Mouse (Mus musculus) small intestine, adult 2 months (tissue): ENCODE data around the gene 2310034C09Rik. TPM values are rescaled to one million over a fixed set of nuclear protein-coding genes. Genes with fewer than 3 reads are reported as not detected.
"Not testable (repeated sequence)": the region's sequence is repeated elsewhere in the genome, so short reads cannot be mapped to it uniquely, and the experiment has no call there.

Experiments
- H3K27ac ChIP-seq: fragments of 200-500 bp; 2 replicates; pipeline ENCODE4 v1.5.1; 2012; ENCODE audit warnings: low read depth, low read length, control low read depth, inconsistent platforms; ENCODE audit not compliant: insufficient read depth
- H3K27me3 ChIP-seq: fragments of 200-500 bp; 2 replicates; pipeline ENCODE4 v1.6.1; 2012; ENCODE audit warnings: mild to moderate bottlenecking, moderate library complexity, low read length, inconsistent platforms; ENCODE audit not compliant: control insufficient read depth, insufficient read depth
- H3K36me3 ChIP-seq: fragments of 200-500 bp; 2 replicates; pipeline ENCODE4 v1.6.1; 2012; ENCODE audit warnings: mild to moderate bottlenecking, low read length, control low read depth, inconsistent platforms; ENCODE audit not compliant: control insufficient read depth, insufficient read depth
- H3K4me1 ChIP-seq: fragments of 200-500 bp; 2 replicates; pipeline ENCODE4 v1.6.1; 2012; ENCODE audit warnings: low read length, inconsistent platforms, mixed read lengths; ENCODE audit not compliant: control insufficient read depth, insufficient read depth, insufficient read length
- H3K4me3 ChIP-seq: fragments of 200-500 bp; 2 replicates; pipeline ENCODE4 v1.5.1; 2012; ENCODE audit warnings: low read depth, mild to moderate bottlenecking, control low read depth, inconsistent platforms, low read length, moderate library complexity
- CTCF ChIP-seq: fragments of 200-500 bp; IDR thresholded peaks from 2 replicates; pipeline ENCODE4 v1.5.1; 2012; ENCODE audit warnings: low read depth, mild to moderate bottlenecking, control low read depth, inconsistent platforms, low read length, moderate library complexity, mixed read lengths; ENCODE audit not compliant: insufficient replicate concordance, insufficient read length; ENCODE audit errors: extremely low read depth
- POLR2A ChIP-seq: fragments of 200-500 bp; IDR thresholded peaks from 2 replicates; pipeline ENCODE4 v1.6.1; 2012; ENCODE audit warnings: low read depth, mild to moderate bottlenecking, control low read depth, inconsistent platforms, low read length, moderate library complexity
- WGBS: fragments of 180-500 bp; shearing (Covaris S2); methylation state at CpG from one replicate; pipeline ENCODE4 v1.1.7; 2018; 5-methylcytosine and 5-hydroxymethylcytosine counted together
- polyA plus RNA-seq: library from polyadenylated mRNA; depleted of rRNA; stranded (reverse); fragments of >200 nt; gene quantifications from 2 replicates; pipeline ENCODE4 v1.2.3, GENCODE M21; 2012; rRNA removed

Gene 2310034C09Rik
- polyA plus RNA-seq, 1 experiment, result not detected

DNA sequence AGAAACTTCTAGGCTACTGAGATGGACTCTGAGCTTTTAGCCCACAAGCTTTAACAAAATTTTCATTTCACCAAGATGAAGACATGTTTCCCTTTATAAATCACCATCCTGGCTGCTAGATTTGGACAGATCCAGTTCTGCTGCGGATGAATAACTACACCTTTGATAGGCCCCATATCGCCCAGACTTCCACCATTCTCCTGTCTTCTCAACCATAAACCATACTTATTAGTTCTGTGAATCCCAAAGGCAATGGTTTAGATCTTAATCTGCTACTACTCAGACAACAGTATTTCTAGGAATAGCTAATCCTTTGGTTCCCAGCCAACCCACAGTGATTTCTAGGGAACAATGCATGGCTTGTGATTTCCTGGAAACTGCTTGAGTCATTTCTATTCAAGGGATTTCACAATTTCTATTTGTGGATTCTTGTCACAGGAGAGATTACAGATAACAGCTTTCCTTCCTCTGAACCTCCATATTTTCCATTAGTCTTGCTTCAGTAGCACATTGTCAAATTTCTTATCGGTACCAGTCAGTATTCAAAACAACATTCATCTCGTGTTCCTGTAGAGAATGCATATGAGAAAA, 13.8 kb upstream of the 2310034C09Rik start:
- no peak for TF ChIP-seq CTCF
- Histone ChIP-seq H3K27me3 (no peaks in the 10 kb centered on the region), H3K36me3 (no peaks in the 10 kb centered on the region), H3K4me3 (no peak overlapping the region), H3K4me1 (no peaks in the 10 kb centered on the region), H3K27ac (no peak overlapping the region)
- 73% methylated on average over 4 of the region's 4 CpGs for WGBS

DNA sequence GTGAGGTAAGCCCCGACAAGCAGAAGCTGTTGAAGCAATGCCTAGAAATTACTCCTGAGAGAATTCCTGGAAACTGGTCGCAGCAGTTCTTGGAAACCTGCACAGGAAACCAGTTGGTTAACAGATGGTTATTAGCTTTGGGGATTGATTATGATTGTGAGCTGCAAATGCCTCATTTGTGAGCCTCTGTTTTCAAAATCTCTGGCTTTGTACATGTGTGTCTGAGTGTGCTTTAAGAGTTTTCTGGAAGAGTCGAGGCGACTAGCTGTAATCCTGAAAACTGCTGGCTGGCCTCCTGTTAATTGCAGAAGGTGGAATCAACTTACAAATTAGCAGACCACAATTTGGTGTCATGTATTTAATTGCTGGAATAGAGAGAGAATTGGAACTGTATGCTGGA, 10.7 kb upstream of the 2310034C09Rik start:
- H3K27ac ChIP-seq, result no peak overlapping the region
- no peaks in the 10 kb centered on the region for H3K4me1 ChIP-seq
- TF ChIP-seq POLR2A (no peak), CTCF (no peak)
- WGBS, result 64% methylated on average over 4 of the region's 4 CpGs
- no peak overlapping the region for H3K4me3 ChIP-seq
- no peaks in the 10 kb centered on the region for H3K27me3 ChIP-seq
- H3K36me3 ChIP-seq, result no peaks in the 10 kb centered on the region

DNA sequence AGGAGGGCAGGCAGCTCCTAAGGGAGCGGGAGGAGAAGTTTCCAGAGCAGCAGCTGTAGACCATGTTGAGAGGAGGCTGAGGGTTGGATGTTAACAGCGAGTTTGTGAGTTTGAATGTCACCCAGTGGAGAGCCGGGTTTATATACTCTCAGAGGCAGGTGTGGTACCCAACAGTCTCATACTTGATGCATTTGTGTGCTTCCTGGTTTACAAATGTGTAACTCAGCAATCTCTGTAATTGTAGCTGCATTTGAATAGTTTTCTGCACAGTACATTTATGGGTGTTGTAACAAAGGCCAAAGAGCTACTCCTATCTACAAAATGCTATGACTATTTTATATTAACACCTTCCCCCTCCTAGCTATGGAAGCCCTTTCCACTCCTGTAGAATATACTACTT, 7.1 kb upstream of the 2310034C09Rik start, which contains the start of gene Krtap13:
Gene Krtap13 (minus strand): TSS at position 101 of the 400 bp plus-strand sequence.
- not testable (repeated sequence) for H3K4me3 ChIP-seq, H3K27ac ChIP-seq
- 67% methylated on average over 3 of the region's 3 CpGs for WGBS

DNA sequence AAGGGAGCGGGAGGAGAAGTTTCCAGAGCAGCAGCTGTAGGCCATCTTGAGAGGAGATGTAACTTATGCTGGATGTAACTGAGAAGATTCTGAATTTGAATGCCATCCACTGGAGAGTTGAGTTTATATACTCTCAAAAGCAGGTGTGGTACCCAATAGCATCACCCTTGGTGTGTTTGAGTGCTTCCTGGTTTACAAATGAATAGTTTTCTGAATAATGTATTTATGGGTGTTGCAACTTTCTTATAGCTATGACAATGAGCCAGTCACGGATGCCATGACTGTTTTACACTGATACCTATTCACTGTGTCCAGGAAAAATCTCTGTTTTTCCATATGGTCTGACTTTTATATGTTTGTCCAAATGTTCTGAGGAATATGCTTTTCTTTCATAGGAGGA, 15.5 kb downstream of the 2310034C09Rik start, which contains the start of gene 2310057N15Rik:
Gene 2310057N15Rik (minus strand): TSS at position 101 of the 400 bp plus-strand sequence.
- TF ChIP-seq POLR2A, result no peak
- no peak for TF ChIP-seq CTCF
- Histone ChIP-seq H3K27ac (no peak within 1 kb of the TSS), H3K4me1 (no peaks in the 10 kb centered on the region), H3K27me3 (no peaks in the 10 kb centered on the region), H3K36me3 (no peaks in the 10 kb centered on the region), H3K4me3 (no peak within 1 kb of the TSS)
- WGBS, result 82% methylated on average over 2 of the region's 2 CpGs

More for the DNA sequence above, 7.1 kb upstream of the 2310034C09Rik start, which contains the start of gene Krtap13:
- not testable (repeated sequence) for H3K27me3 ChIP-seq, H3K4me1 ChIP-seq, H3K36me3 ChIP-seq

DNA sequence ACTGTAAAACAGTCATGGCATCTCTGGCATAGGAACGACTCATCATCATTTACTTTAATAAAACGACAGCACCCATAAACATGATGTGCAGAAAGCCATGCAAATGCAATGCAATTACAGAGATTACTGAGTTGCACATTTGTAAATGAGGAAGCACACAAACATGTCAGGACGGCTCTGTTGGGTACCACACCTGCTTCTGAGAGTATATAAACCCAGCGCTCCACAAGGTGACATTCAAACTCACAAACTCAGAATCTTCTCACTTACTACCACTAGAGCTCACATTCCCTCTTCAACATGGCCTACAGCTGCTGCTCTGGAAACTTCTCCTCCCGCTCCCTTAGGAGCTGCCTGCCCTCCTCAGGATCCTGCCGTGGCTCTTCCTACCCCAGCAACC, 18.9 kb downstream of the 2310034C09Rik start, which contains the start of gene Gm5965:
Gene Gm5965 (plus strand): TSS at position 301 of the 400 bp plus-strand sequence.
- Histone ChIP-seq H3K27ac (no peak within 1 kb of the TSS), H3K4me1 (no peaks in the 10 kb centered on the region), H3K4me3 (no peak within 1 kb of the TSS), H3K36me3 (no peaks in the 10 kb centered on the region), H3K27me3 (no peaks in the 10 kb centered on the region)
- WGBS, result 85% methylated on average over 6 of the region's 6 CpGs
- no peak for TF ChIP-seq CTCF
- no peak for TF ChIP-seq POLR2A

DNA sequence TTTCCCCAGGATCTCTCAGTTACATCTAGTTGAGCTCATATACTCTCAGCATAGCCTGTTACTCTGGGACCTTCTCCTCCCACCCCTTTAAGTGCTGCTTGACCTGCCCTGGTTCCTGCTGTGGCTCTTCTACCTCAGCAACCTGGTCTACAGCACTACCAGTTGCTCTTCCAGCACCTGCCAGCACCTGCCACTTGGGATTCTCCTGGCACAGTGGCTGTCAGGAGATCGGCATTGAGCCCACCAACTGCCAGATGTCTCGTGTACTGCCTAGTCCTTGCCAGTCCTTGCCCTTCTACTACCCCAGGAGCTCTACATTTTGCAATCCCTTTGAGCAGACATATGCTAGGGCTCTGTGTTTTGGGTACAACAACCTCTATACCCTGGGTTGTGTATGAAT, 28.1 kb downstream of the 2310034C09Rik start:
- 71% methylated on average over 2 of the region's 2 CpGs for WGBS
- no peak overlapping the region for H3K4me3 ChIP-seq
- no peak overlapping the region for H3K27ac ChIP-seq
- no peaks in the 10 kb centered on the region for H3K36me3 ChIP-seq
- TF ChIP-seq POLR2A (no peak), CTCF (no peak)
- H3K27me3 ChIP-seq, result no peaks in the 10 kb centered on the region
- no peaks in the 10 kb centered on the region for H3K4me1 ChIP-seq

Other genes with a start within 250 kb of the 2310034C09Rik start
- gene Cldn8, start 195.7 kb upstream of the 2310034C09Rik start, polyA plus RNA-seq, result 0.39 and 0.55 TPM in 2 replicates
- not detected in 2 replicates for gene Krtap24-1, start 146.6 kb upstream of the 2310034C09Rik start, polyA plus RNA-seq
- gene 2310079G19Rik, start 131.2 kb upstream of the 2310034C09Rik start, polyA plus RNA-seq, result not detected in 2 replicates
- not detected in 2 replicates for gene Krtap26-1, start 111.1 kb upstream of the 2310034C09Rik start, polyA plus RNA-seq
- gene Krtap27-1, start 87.2 kb upstream of the 2310034C09Rik start, polyA plus RNA-seq, result not detected in 2 replicates
- not detected in 2 replicates for gene 2310061N02Rik, start 50.9 kb upstream of the 2310034C09Rik start, polyA plus RNA-seq
- not detected in 2 replicates for gene Krtap13-1, start 30.0 kb upstream of the 2310034C09Rik start, polyA plus RNA-seq
- gene Krtap13, start 7.2 kb upstream of the 2310034C09Rik start, polyA plus RNA-seq, result not detected in 2 replicates
- gene 2310057N15Rik, start 15.4 kb downstream of the 2310034C09Rik start, polyA plus RNA-seq, result not detected in 2 replicates
- not detected in 2 replicates for gene Gm5965, start 19.0 kb downstream of the 2310034C09Rik start, polyA plus RNA-seq
- not detected in 2 replicates for gene Gm20741, start 53.4 kb downstream of the 2310034C09Rik start, polyA plus RNA-seq
- not detected in 2 replicates for gene Krtap15, start 61.4 kb downstream of the 2310034C09Rik start, polyA plus RNA-seq
- not detected in 2 replicates for gene Krtap14, start 67.3 kb downstream of the 2310034C09Rik start, polyA plus RNA-seq
- not detected in 2 replicates for gene Krtap19-1, start 110.6 kb downstream of the 2310034C09Rik start, polyA plus RNA-seq
- not detected in 2 replicates for gene Krtap19-2, start 115.4 kb downstream of the 2310034C09Rik start, polyA plus RNA-seq
- not detected in 2 replicates for gene Krtap19-3, start 119.2 kb downstream of the 2310034C09Rik start, polyA plus RNA-seq
- not detected in 2 replicates for gene Krtap19-4, start 126.2 kb downstream of the 2310034C09Rik start, polyA plus RNA-seq
- not detected in 2 replicates for gene Krtap19-5, start 137.6 kb downstream of the 2310034C09Rik start, polyA plus RNA-seq
- gene Krtap19-9b, start 173.4 kb downstream of the 2310034C09Rik start, polyA plus RNA-seq, result not detected in 2 replicates
- not detected in 2 replicates for gene Krtap16-3, start 204.0 kb downstream of the 2310034C09Rik start, polyA plus RNA-seq